Mouse (Mus musculus) liver, postnatal 0 days (tissue): ENCODE measurements at regions not wholly inside any gene's neighbourhood (a gene's known extent, or its start where the extent isn't known, plus 50 kb on each side); places are given as distances from the start of the nearest gene placed in this dataset.

Source experiments
- CTCF ChIP-seq: sonication (generic); IDR thresholded peaks from 2 replicates; pipeline ENCODE4 v1.5.1; 2016; ENCODE audit warnings: antibody characterized with exemption, low read depth
- EP300 ChIP-seq: IDR thresholded peaks from 2 replicates; pipeline ENCODE4 v1.6.1; 2016; ENCODE audit warnings: antibody characterized with exemption, low read depth, mild to moderate bottlenecking

DNA sequence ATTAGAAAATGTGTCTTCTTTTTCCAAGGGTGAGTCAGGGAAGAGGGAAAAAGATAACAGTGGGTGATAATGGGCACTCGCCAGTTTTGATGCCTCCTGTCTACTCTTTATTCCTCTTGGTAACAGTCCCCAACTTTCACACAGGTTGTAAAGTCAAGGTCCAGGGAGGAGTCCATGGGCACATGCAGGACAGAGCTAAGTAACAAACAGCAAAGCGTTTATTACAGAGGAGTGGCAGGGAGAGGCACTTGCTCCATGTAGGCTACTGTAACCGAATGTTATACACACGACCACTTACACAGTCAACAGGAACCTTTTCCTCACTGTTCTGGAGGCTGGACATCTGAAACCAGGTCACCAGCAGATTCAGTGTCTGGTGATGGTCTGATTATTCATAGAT, 56.7 kb upstream of the Rapgef5 start:
- TF ChIP-seq CTCF = no peak
- TF ChIP-seq EP300 = no peak
